Mouse (Mus musculus): ENCODE data around the gene Snrpd2.
A peak's percentile ranks its signal among the peaks of the same experiment; 100 is the strongest.
"Not testable (repeated sequence)": the region's sequence is repeated elsewhere in the genome, so short reads cannot be mapped to it uniquely, and the experiment has no call there.

Snrpd2 gene

DNA sequence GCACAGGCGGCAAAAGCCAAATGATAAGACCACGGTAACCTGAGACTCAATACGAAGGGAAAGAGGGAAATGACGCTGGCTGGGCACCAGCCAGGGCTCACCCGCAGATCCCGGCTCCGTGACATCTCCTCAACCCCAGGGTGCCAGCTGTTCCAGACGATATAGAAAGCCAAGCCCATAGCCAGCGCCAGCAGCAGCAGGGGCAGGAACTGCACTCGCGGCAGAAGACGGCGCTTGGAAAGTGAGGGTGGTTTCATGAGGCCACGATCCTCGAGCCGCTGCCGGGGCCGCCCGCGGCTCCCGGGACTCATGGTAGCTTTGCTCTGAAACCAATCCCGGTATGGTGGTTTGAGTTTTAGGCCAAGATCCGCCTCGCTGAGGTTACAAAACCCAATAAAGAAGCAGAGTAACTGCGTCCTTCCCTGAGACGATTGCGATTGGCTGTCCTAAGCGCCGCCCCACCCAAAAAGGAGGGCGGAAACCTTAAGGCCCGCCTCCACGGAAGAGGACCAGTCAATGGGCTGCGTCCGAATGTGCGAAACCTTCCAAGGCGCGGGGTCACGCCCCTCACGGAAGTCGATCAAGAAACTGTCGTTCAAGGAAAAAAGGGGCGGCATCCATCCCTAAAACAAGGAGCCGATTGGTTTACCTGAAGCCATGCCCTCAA is 514 bp upstream of the Snrpd2 start, which contains the start of gene Qpctl:
TSS of gene Qpctl (minus strand) at position 417 of the 667 bp plus-strand sequence.
- DNase-seq = peak; percentile 96 to 99

GRCm38 (mm10) chr7:19151121-19151520 is 1.6 kb downstream of the Snrpd2 start:
- not testable (repeated sequence) for DNase-seq

DNA sequence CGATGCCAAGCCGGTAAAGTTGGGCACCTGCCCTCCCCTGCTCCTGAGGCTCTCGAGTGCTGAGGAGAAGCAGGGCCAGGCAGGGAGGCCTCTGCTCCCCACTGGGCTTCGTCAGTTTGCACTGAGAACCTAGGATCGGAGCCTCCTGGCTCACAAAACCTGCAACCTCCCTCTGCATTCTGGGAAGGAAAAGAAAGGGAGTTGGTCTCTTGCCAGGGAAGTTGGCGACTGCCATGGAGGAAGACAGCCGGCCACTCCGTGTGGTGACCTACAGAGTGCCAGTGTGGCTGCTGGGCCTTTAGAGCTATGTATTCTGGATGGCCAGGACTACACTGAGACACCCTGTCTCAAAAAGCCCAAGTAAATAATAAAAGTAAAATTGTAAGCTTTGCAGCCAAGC is 5.3 kb downstream of the Snrpd2 start:
- no peak for DNase-seq

DNA sequence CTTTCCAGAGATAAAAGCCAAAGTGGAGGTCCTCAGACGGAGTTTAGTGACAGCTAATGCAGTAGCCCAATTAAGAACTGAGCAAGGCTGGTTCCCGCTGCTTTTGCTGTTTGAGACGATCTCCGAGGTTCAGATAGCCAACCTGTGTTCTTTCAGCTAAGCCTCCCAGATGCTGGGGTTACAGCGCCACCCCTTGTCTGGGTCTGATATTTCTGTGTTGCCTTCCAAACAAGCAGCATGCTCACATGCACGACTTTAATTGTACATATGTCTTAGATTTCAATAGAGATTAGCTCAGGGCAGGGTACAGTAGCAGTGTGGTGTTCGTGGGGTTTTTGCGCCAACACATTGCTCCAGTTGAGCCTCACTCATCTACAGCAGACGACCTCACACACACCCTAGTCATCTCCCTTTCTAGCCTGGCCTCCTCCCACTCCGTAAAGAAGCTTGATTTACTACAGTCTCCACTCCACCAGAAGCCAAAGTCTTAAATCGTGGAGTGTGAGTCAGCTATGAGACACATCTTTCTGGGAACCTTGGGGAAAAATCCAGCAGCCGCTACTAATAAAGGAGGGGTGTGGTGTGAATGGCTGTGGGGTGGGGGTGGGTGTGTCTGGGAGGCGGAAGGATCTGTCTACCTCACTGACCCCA is 6.4 kb downstream of the Snrpd2 start:
- DNase-seq = peak in 1 of 2 experiments; percentile 25

- DNase-seq = peak; percentile 95 to 97
Observed at GRCm38 (mm10) chr7:19157160-19157800, 7.8 kb downstream of the Snrpd2 start.

DNA sequence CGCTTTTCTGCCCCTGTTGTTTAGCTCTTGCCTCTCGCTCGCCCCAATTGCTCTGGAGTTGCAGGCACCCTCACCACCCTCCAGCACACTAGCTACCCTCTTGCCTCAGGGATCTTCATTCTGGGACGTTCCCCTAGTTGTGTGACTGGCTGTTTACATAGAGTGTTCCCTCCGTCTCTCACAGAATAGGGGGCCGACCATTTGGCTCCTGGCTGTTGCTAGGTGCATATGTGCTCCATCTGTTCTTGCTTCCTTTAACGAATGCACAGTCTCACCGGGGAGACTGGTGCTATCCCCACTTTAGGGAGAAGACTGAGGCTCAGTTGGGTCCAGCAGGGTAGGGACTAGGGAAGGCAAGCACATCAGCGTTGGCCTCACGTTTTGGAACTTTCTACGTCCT is 9.1 kb downstream of the Snrpd2 start:
- no peak for DNase-seq

- peak in 1 of 2 experiments; percentile 25 for DNase-seq
Observed at GRCm38 (mm10) chr7:19159411-19159810, 9.9 kb downstream of the Snrpd2 start.

GRCm38 (mm10) chr7:19160115-19160514 is 10.6 kb downstream of the Snrpd2 start:
- no peak for DNase-seq

DNA sequence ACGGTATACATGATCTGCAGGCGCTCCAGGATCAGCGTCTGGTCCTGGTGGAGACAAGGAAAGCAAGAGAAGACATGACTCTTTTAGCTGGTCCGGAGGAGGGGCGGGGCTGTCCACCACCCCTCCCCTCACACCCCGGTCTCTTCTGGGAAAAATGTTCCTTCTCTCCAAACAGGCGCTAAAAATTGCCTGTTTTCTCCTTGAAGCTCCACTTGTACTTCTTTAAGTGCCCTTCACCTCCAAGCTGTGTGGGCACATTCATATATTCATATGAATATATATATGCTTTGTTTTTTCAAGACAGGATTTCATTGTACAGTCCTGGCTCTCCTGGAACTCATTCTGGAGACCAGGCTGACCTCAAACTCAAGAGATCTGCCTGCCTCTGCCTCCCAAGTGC is 13.4 kb downstream of the Snrpd2 start:
- no peak for DNase-seq

GRCm38 (mm10) chr7:19163752-19164151 is 14.2 kb downstream of the Snrpd2 start:
- DNase-seq = no peak

GRCm38 (mm10) chr7:19164189-19164588 is 14.7 kb downstream of the Snrpd2 start:
- no peak for DNase-seq

- DNase-seq = no peak
Observed at GRCm38 (mm10) chr7:19164978-19165377, 15.5 kb downstream of the Snrpd2 start.

DNA sequence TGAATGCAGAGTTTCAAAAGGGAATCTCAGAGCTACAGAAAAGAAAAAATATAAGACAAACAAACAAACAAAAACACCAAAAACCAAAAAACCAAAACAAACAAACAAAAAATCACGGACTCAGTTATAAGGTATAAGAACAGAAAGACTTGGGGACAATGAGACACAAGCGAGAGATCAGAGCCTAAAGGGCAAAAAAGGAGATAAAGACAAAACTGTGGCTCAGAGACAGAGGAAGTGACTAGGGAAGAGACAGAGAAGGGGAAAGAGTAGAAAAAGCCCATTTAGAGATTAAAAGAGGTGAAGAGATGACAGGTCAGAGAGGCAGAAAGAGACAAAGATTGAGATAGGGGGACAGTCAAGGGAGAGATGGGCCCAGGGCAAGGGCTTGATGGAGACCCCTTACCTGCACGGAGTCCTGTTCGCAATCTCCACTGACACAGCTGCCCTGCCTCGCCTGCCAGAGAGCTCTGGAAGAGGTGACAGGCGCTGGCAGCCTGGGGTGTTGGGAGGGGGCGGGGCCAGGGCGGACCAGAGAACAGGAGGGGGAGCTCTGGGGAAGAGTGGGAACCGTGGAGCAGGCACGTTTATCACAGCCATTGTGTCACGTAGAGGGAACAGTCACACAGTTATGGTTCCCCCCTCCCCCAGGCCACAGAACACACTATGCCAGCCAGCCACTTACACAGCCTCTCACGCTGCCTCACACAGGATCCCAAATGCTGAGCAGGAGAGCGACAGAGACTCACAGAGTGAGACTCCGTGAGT is 16.3 kb downstream of the Snrpd2 start, which contains the start of gene Gipr:
TSS of gene Gipr (minus strand) at position 472 of the 768 bp plus-strand sequence.
- no peak for DNase-seq

- no peak for DNase-seq
Observed at GRCm38 (mm10) chr7:19166990-19167389, 17.5 kb downstream of the Snrpd2 start.

DNA sequence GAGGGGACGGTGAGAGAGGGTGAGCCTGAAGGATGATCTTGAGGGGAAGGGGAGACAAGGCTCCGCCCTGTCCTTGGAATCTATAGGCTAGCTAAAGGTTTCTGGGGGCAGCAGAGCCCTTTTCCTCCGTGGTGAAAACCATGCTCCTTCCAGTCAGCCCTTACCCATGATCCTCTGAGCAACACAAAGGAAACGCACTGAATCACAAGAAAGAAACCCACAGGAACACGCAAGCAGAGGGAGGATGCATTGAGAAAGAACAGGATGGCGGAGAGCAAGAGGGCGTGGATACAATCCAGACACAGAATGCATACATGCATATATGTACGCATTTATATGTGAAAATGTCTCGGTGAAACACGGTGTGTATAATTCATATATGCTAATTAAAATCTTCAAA is 20.0 kb downstream of the Snrpd2 start:
- DNase-seq = no peak

DNA sequence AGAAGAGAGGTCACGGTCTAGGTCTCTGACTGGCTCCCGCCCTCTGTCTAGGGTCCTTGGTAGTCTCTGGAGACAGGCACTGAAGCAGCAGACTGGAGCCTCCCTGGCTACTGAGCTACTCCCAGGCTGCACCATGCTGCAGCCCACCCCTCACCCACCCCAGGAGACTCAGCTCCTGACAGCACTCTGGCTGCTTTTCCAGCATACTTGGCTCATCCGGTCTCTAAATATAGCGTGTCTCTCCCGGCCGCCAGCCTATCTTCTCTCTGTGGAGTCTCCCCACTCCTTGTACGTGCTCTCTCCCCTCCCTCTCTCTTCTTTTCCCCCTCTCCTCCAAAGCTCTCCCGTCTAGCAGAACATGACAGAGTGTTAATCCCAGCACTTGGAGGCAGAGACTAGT is 20.6 kb downstream of the Snrpd2 start:
- DNase-seq = no peak

- DNase-seq = peak; percentile 46 to 52
Observed at GRCm38 (mm10) chr7:19171831-19172230, 22.3 kb downstream of the Snrpd2 start.

DNA sequence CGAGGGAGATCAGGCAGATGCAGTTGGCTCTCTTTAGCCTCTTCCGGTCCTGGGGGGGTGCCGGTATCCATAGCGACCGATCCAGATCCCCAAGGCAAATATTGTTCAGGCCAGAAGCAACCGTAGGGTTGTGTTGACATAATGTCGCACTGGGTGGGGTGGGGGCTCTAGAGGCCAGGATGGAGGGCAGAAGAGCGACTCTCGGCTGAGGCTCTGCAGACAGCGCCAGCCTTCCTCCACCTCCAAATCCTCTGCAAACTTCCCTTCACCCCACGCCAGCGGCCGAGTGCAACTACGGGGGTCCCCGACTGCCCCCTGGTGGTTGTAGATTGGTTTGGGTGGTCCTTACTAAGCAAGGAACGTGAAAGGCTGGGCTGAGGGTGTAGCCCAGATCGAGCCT is 23.4 kb downstream of the Snrpd2 start:
- peak; percentile 69 to 74 for DNase-seq

DNA sequence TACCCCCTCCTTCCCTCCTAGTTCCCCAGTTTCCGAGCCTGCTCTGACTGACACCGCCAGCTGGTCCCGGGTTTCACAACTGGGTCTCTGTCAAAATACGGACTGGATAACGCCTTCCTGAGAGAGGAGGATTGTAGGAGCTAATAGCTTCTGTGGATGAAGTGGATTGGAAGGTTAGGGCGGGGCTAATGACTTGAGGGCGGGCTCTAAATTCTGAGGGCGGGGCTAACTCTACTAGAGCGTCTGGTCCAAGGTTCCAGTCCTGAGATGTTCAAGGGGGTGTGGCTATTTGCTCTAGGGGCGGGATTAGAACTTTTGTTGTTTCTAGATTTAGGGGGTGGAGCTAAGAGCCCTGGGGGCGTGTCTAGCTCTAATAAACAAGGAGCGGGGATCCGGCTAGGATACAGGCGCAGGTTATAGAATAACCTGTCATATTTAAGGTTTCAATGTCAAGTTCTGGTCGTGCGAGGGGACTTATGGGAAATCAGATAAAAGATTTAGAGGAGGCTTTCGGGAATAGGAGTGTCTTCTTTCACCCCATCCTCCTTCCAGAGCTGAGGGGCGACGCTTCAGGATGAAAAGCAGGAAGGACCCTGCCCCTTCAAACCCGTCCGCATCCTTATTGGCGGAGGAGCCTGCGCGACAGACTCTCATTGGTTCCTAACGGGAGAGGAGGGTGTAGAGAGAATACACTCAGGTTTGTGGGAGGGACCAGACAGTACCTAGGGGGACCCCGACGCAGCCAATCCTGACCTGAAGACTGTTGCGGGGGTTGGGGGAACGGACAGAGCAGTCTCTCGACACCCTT is 26.4 kb downstream of the Snrpd2 start, which contains the start of gene Eml2:
TSS of gene Eml2 (plus strand) at position 714 of the 808 bp plus-strand sequence.
- DNase-seq = peak; percentile 84 to 91

- DNase-seq = no peak
Observed at GRCm38 (mm10) chr7:19176516-19176947, 27.0 kb downstream of the Snrpd2 start.

DNA sequence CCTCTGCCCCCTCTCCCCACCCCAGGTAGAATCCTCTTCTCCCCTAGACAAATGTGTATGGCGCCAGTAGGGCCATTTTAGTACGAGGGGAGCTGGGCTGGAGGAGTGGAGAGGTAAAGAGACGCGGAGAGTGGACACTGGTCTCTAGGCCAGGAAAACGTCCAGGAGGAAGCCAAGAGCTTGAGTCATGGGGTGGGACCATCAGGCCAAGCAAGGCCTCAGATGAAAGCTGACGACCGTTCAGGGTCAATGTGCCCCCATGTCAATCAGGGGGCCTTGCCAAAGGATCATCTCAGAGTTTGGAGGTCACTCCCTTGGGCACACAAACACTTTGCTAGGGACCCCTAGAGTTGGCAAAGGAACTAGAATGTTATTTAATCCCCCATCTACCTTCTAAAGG is 27.7 kb downstream of the Snrpd2 start:
- DNase-seq = peak; percentile 25 to 35

DNA sequence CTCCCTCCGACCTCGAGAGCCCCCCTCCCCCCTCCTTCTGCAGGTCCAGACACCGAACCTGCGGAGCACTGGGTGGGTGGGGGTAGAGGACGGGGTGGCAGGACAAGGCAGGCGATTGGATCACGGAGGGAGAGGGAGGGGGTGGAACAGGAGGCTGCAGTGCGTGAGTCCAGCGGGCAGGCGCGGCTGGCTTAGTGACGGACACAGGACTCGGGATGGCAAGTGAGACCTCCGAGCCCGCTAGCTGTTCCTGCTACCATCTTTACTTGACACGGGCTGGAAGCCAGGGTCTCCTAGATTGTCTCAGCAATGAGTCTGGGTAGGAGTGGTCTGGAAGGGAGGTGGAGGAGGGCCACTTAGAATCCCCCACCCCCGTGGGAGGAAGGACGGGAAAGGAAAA is 28.5 kb downstream of the Snrpd2 start:
- DNase-seq = peak; percentile 48 to 58
